Mouse (Mus musculus) heart, postnatal 0 days (tissue): ENCODE results near the gene Tob1. TPM values are rescaled to one million over a fixed set of nuclear protein-coding genes. Genes with fewer than 3 reads are reported as not detected.
A peak's percentile ranks its signal among the peaks of the same experiment; 100 is the strongest.

Experiments
- ATAC-seq: fragments of 200-750 bp; cut with Nextera tagmentation; 2 replicates; pipeline ENCODE4 v1.8.0; 2017; ENCODE audit warnings: low read depth, moderate number of reproducible peaks, moderate library complexity; ENCODE audit not compliant: insufficient read depth
- DNase-seq: peaks from one replicate; pipeline ENCODE4 v3.0.0-alpha.2; 2016; ENCODE audit warnings: low spot score
- H3K27ac ChIP-seq: fragments of 300-500 bp; sonication (generic); 2 replicates; pipeline ENCODE4 v1.5.1; 2014; ENCODE audit warnings: low read depth, mild to moderate bottlenecking
- H3K27me3 ChIP-seq: fragments of 300-500 bp; sonication (generic); 2 replicates; pipeline ENCODE4 v1.6.1; 2014; ENCODE audit warnings: low read length, mixed read lengths; ENCODE audit not compliant: control insufficient read depth, insufficient read depth
- H3K36me3 ChIP-seq: fragments of 300-500 bp; sonication (generic); replicated peaks from 2 replicates; pipeline ENCODE4 v1.6.1; 2014; ENCODE audit warnings: low read length, mixed read lengths; ENCODE audit not compliant: control insufficient read depth, insufficient read depth
- H3K4me1 ChIP-seq: fragments of 300-500 bp; sonication (generic); 2 replicates; pipeline ENCODE4 v1.6.1; 2014; ENCODE audit warnings: antibody characterized with exemption; ENCODE audit not compliant: control insufficient read depth, insufficient read depth
- H3K4me2 ChIP-seq: fragments of 300-500 bp; sonication (generic); 2 replicates; pipeline ENCODE4 v1.6.1; 2014; ENCODE audit warnings: low read depth, mild to moderate bottlenecking, low read length, moderate library complexity
- H3K4me3 ChIP-seq: fragments of 300-500 bp; sonication (generic); 2 replicates; pipeline ENCODE4 v1.5.1; 2014; ENCODE audit warnings: low read depth, low read length
- H3K9ac ChIP-seq: fragments of 300-500 bp; sonication (generic); replicated peaks from 2 replicates; pipeline ENCODE4 v1.6.1; 2014; ENCODE audit warnings: low read depth, low read length, mixed read lengths
- H3K9me3 ChIP-seq: fragments of 300-500 bp; sonication (generic); replicated peaks from 2 replicates; pipeline ENCODE4 v1.6.1; 2016; ENCODE audit warnings: low read length; ENCODE audit not compliant: control insufficient read depth
- CTCF ChIP-seq: IDR thresholded peaks from 2 replicates; pipeline ENCODE4 v1.5.1; 2016; ENCODE audit warnings: antibody characterized with exemption, control low read depth, low read depth
- EP300 ChIP-seq: IDR thresholded peaks from 2 replicates; pipeline ENCODE4 v1.6.1; 2016; ENCODE audit warnings: antibody characterized with exemption, low read depth
- WGBS: fragments of 180-500 bp; shearing (Covaris S2); extraction: QIAGEN DNeasy Blood & Tissue Kit; methylation state at CpG from one replicate; pipeline ENCODE4 v1.1.7; 2014; 5-methylcytosine and 5-hydroxymethylcytosine counted together
- polyA plus RNA-seq: library from polyadenylated mRNA; unstranded; fragments of >200 nt; fragmentation: Nextera tagmentation; extraction: Ambion mirVana; gene quantifications from 2 replicates; pipeline ENCODE4 v1.2.1, GENCODE M21; 2015
- total RNA-seq: library from RNA; depleted of rRNA; stranded (reverse); fragments of >200 nt; gene quantifications from 2 replicates; pipeline ENCODE4 v1.2.3, GENCODE M21; 2014; ENCODE audit warnings: low replicate concordance

Gene Tob1
- total and polyA plus RNA-seq, 2 experiments from 2014 or later: 42.6 to 72.5 TPM

- H3K4me2 ChIP-seq: no peak overlapping the region
- ATAC-seq: no peak
- H3K27ac ChIP-seq: no peak overlapping the region
- H3K4me1 ChIP-seq: no peaks in the 10 kb centered on the region
- no peak overlapping the region for H3K4me3 ChIP-seq
- 71% methylated on average over 10 of the region's 10 CpGs for WGBS
- no peaks in the 10 kb centered on the region for H3K27me3 ChIP-seq
- no peak for DNase-seq
- no peaks in the 10 kb centered on the region for H3K9me3 ChIP-seq
- no peak overlapping the region for H3K9ac ChIP-seq
- TF ChIP-seq EP300 (no peak), CTCF (no peak)
- H3K36me3 ChIP-seq: no peaks in the 10 kb centered on the region
These were observed 4.7 kb upstream of the Tob1 start for GRCm38 (mm10) chr11:94206398-94207114.

GRCm38 (mm10) chr11:94208811-94209675 lies 2.2 kb upstream of the Tob1 start:
- Histone ChIP-seq H3K27me3 (no peaks in the 10 kb centered on the region), H3K4me3 (0 out of 2 replicates have a peak overlapping the region, but pooled peaks have one; percentile 41), H3K36me3 (peaks cover 7% of the 10 kb centered on the region), H3K4me1 (no peaks in the 10 kb centered on the region), H3K27ac (peak overlapping the region; percentile 98), H3K9ac (no peak overlapping the region), H3K9me3 (no peaks in the 10 kb centered on the region), H3K4me2 (peak overlapping the region; percentile 100)
- ATAC-seq (no peak), DNase-seq (no peak)
- 43% methylated on average over 8 of the region's 8 CpGs for WGBS
- TF ChIP-seq CTCF (no peak), EP300 (no peak)

- peak overlapping the region; percentile 46; the same call in 1 of the 2 replicates for H3K9ac ChIP-seq
- H3K4me1 ChIP-seq: no peaks in the 10 kb centered on the region
- peak overlapping the region; percentile 100 for H3K4me2 ChIP-seq
- peaks cover 13% of the 10 kb centered on the region for H3K36me3 ChIP-seq
- ATAC-seq (no peak), DNase-seq (no peak)
- H3K27me3 ChIP-seq: no peaks in the 10 kb centered on the region
- WGBS: 4% methylated on average over 14 of the region's 14 CpGs
- TF ChIP-seq CTCF: no peak
- no peak for TF ChIP-seq EP300
- peak overlapping the region; percentile 98 for H3K27ac ChIP-seq
- H3K4me3 ChIP-seq: peak overlapping the region; percentile 41
- H3K9me3 ChIP-seq: no peaks in the 10 kb centered on the region
These were observed 1.5 kb upstream of the Tob1 start for GRCm38 (mm10) chr11:94209695-94210131.

GRCm38 (mm10) chr11:94210191-94211086 lies 815 bp upstream of the Tob1 start:
- no peaks in the 10 kb centered on the region for H3K27me3 ChIP-seq
- H3K27ac ChIP-seq: peak overlapping the region; percentile 99
- DNase-seq (peak; percentile 97), ATAC-seq (peak; percentile 71)
- peak overlapping the region; percentile 66 for H3K4me3 ChIP-seq
- WGBS: 0% methylated on average over 44 of the region's 56 CpGs
- H3K4me1 ChIP-seq: no peaks in the 10 kb centered on the region
- peaks cover 14% of the 10 kb centered on the region for H3K36me3 ChIP-seq
- peak overlapping the region; percentile 74 for H3K9ac ChIP-seq
- no peaks in the 10 kb centered on the region for H3K9me3 ChIP-seq
- no peak; the same call in 1 of the 2 replicates for TF ChIP-seq CTCF
- TF ChIP-seq EP300: no peak
- H3K4me2 ChIP-seq: peak overlapping the region; percentile 100
